Mouse (Mus musculus) myocyte (in vitro differentiated cells): ENCODE measurements around the gene Tmem108.

Experiments used
- E2F4 ChIP-seq: IDR thresholded peaks from one replicate; pipeline ENCODE4 v1.6.1; 2011; ENCODE audit warnings: mild to moderate bottlenecking, control low read depth, moderate library complexity; ENCODE audit not compliant: insufficient read depth
- POLR2A ChIP-seq: IDR thresholded peaks from one replicate; pipeline ENCODE4 v1.6.1; 2011; ENCODE audit warnings: low read depth, mild to moderate bottlenecking, control low read depth, moderate library complexity; ENCODE audit not compliant: insufficient read length
- POLR2AphosphoS2 ChIP-seq: IDR thresholded peaks from one replicate; pipeline ENCODE4 v1.6.1; 2011; ENCODE audit warnings: low read depth, control low read depth; ENCODE audit not compliant: insufficient read length
- SRF ChIP-seq: IDR thresholded peaks from one replicate; pipeline ENCODE4 v1.6.1; 2011; ENCODE audit warnings: low read depth; ENCODE audit not compliant: control insufficient read depth, insufficient read length
- USF1 ChIP-seq: IDR thresholded peaks from one replicate; pipeline ENCODE4 v1.6.1; 2011; ENCODE audit warnings: low read depth, mild to moderate bottlenecking, control low read depth, moderate library complexity

GRCm38 (mm10) chr9:103565186-103565585 lies 196.5 kb downstream of the Tmem108 start:
- no peak for TF ChIP-seq POLR2A
- no peak for TF ChIP-seq SRF
- no peak for TF ChIP-seq POLR2AphosphoS2
- TF ChIP-seq USF1 = no peak
- no peak for TF ChIP-seq E2F4
